Mouse (Mus musculus) kidney, postnatal 0 days (tissue): ENCODE measurements around the gene Jmjd8. TPM values are rescaled to one million over a fixed set of nuclear protein-coding genes. Genes with fewer than 3 reads are reported as not detected.

Experiments used
- ATAC-seq: fragments of 200-750 bp; cut with Nextera tagmentation; replicated peaks from 2 replicates; pipeline ENCODE4 v1.8.0; 2017; ENCODE audit warnings: low read depth, moderate number of reproducible peaks, moderate TSS enrichment, moderate library complexity; ENCODE audit not compliant: low FRiP score
- DNase-seq: peaks from one replicate; pipeline ENCODE4 v3.0.0-alpha.2; 2016; ENCODE audit warnings: low spot score
- H3K27ac ChIP-seq: fragments of 300-500 bp; sonication (generic); 2 replicates; pipeline ENCODE4 v1.5.1; 2014; ENCODE audit warnings: mild to moderate bottlenecking
- H3K27me3 ChIP-seq: fragments of 300-500 bp; sonication (generic); 2 replicates; pipeline ENCODE4 v1.6.1; 2014; ENCODE audit warnings: low read length, mixed read lengths; ENCODE audit not compliant: insufficient read depth
- H3K36me3 ChIP-seq: fragments of 300-500 bp; sonication (generic); 2 replicates; pipeline ENCODE4 v1.6.1; 2014; ENCODE audit warnings: low read length, mixed read lengths; ENCODE audit not compliant: insufficient read depth
- H3K4me1 ChIP-seq: fragments of 300-500 bp; sonication (generic); replicated peaks from 2 replicates; pipeline ENCODE4 v1.6.1; 2014; ENCODE audit warnings: antibody characterized with exemption, low read length, mixed read lengths; ENCODE audit not compliant: insufficient read depth
- H3K4me2 ChIP-seq: fragments of 300-500 bp; sonication (generic); 2 replicates; pipeline ENCODE4 v1.6.1; 2014; ENCODE audit warnings: mild to moderate bottlenecking, low read length, moderate library complexity, mixed read lengths
- H3K4me3 ChIP-seq: fragments of 300-500 bp; sonication (generic); replicated peaks from 2 replicates; pipeline ENCODE4 v1.5.1; 2014; ENCODE audit warnings: low read depth, low read length
- H3K9ac ChIP-seq: fragments of 300-500 bp; sonication (generic); 2 replicates; pipeline ENCODE4 v1.6.1; 2014; ENCODE audit warnings: low read depth, low read length
- H3K9me3 ChIP-seq: fragments of 300-500 bp; sonication (generic); replicated peaks from 2 replicates; pipeline ENCODE4 v1.6.1; 2016; ENCODE audit warnings: low read length, inconsistent platforms, mixed read lengths
- CTCF ChIP-seq: IDR thresholded peaks from 2 replicates; pipeline ENCODE4 v1.5.1; 2016; ENCODE audit warnings: antibody characterized with exemption, low read depth, mild to moderate bottlenecking, moderate library complexity
- WGBS: fragments of 180-500 bp; shearing (Covaris S2); extraction: QIAGEN DNeasy Blood & Tissue Kit; methylation state at CpG from one replicate; pipeline ENCODE4 v1.1.7; 2014; 5-methylcytosine and 5-hydroxymethylcytosine counted together
- polyA plus RNA-seq: library from polyadenylated mRNA; unstranded; fragments of >200 nt; fragmentation: Nextera tagmentation; extraction: Ambion mirVana; gene quantifications from 2 replicates; pipeline ENCODE4 v1.2.1, GENCODE M21; 2015

Jmjd8 gene
- polyA plus RNA-seq, 1 experiment from 2014 or later: 53.1 TPM

DNA sequence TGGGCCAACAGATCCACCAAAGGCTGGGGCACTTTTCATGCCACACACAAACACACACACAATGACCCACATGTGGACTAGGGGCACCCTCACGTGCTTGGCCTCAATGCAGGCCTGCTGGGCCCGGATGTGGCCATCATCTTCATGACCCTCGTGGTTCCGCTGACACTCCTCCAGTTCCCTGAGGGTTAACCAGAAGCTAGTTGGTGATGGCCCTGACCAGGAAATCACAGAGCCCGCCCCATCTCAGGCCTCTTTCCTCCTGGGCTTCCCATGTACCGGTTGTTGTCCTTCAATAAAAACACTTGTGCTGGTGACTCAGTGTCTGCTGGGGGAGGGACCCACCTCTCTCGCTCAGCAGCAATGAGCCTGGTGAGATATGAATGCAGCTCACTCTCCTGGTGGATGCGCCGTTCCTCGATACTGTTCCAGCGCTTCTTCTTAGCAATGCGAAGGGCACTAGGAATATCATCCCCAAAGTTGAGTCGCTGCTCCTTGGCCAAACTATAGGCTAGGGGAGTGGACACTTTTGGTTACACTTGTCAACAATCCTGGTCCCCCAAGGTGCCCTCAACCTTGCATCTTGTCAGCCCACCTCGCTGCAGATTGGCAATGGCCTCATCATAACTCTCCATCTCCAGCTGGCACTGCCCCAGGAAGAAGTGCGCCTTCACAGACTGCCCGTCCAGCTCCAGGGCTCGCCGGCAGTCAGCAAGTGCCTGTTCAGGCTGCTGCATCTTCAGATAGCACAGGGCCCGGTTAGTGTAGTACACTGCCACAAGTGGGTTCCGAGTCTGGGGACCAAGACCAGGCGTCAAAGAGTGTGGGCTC is 3.0 kb downstream of the Jmjd8 start:
- Histone ChIP-seq H3K4me1 (peaks cover 53% of the 10 kb centered on the region), H3K9me3 (no peaks in the 10 kb centered on the region), H3K27ac (peak overlapping the region; percentile 99), H3K9ac (peak overlapping the region; percentile 83), H3K4me2 (peak overlapping the region; percentile 85), H3K36me3 (peaks cover 26% of the 10 kb centered on the region; the same call in 1 of the 2 replicates), H3K4me3 (peak overlapping the region; percentile 81), H3K27me3 (no peaks in the 10 kb centered on the region)
- DNase-seq (no peak), ATAC-seq (no peak)
- TF ChIP-seq CTCF: no peak
- 47% methylated on average over 21 of the region's 21 CpGs for WGBS

GRCm38 (mm10) chr17:25832436-25833290 is 4.0 kb downstream of the Jmjd8 start:
- peak overlapping the region; percentile 92 for H3K4me2 ChIP-seq
- peak overlapping the region; percentile 99 for H3K27ac ChIP-seq
- H3K4me3 ChIP-seq: peak overlapping the region; percentile 81
- H3K9me3 ChIP-seq: no peaks in the 10 kb centered on the region
- ATAC-seq (peak; percentile 87), DNase-seq (peak; percentile 100)
- no peaks in the 10 kb centered on the region for H3K27me3 ChIP-seq
- under 1% methylated on average over 77 of the region's 77 CpGs for WGBS
- no peak for TF ChIP-seq CTCF
- H3K36me3 ChIP-seq: peaks cover 21% of the 10 kb centered on the region; the same call in 1 of the 2 replicates
- H3K9ac ChIP-seq: peak overlapping the region; percentile 83
- peaks cover 59% of the 10 kb centered on the region for H3K4me1 ChIP-seq

- H3K4me3 ChIP-seq: peak within 1 kb of the TSS; percentile 81
- H3K4me2 ChIP-seq: peak within 1 kb of the TSS; percentile 92
- peaks cover 57% of the 10 kb centered on the region for H3K4me1 ChIP-seq
- peak; percentile 74 for ATAC-seq
- H3K27ac ChIP-seq: peak within 1 kb of the TSS; percentile 99
- no peak for TF ChIP-seq CTCF
- 1% methylated on average over 24 of the region's 24 CpGs for WGBS
- H3K36me3 ChIP-seq: peaks cover 21% of the 10 kb centered on the region; the same call in 1 of the 2 replicates
- no peaks in the 10 kb centered on the region for H3K27me3 ChIP-seq
- H3K9ac ChIP-seq: peak within 1 kb of the TSS; percentile 83
- H3K9me3 ChIP-seq: no peaks in the 10 kb centered on the region
- DNase-seq: peak; percentile 98
These were observed 4.6 kb downstream of the Jmjd8 start, which contains the start of gene Stub1 for GRCm38 (mm10) chr17:25833291-25833663. Gene Stub1, minus strand, starts transcription at chr17:25833404.

DNA sequence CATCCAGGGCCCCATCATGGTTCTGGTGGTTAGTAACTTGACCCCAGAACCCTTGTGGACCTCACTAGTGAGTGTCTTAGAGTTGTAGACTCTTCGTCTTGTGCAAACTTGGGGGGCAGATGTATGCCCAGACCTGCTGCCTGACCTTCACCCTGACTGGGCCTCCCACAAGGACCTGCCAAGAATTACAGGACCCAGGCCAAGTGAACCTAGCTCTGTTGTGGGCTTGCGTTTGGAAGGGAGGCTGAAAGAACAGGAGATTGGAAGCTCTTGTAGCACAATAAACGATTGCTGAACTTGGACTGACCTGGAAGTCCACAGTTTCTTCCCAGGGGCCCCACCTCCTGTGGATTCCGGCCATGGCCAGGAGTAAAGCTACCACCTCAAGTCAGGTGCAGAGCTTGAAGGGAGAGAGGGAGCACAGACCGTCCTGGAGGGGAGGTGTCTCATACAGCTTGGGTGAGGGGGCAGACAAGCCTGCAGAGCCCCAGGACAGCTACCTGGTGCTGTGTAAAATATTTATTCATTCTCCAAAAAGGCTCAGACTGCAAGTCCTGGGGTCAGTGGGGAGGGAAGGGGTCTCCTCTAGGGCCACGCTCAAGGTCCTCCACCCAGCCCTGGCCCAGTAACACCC is 5.4 kb downstream of the Jmjd8 start:
- H3K9ac ChIP-seq: peak overlapping the region; percentile 76
- peak; percentile 26 for DNase-seq
- no peaks in the 10 kb centered on the region for H3K9me3 ChIP-seq
- ATAC-seq: no peak
- peak overlapping the region; percentile 99 for H3K27ac ChIP-seq
- peaks cover 54% of the 10 kb centered on the region for H3K4me1 ChIP-seq
- H3K4me2 ChIP-seq: peak overlapping the region; percentile 92
- H3K36me3 ChIP-seq: peaks cover 24% of the 10 kb centered on the region; the same call in 1 of the 2 replicates
- H3K4me3 ChIP-seq: peak overlapping the region; percentile 81
- no peaks in the 10 kb centered on the region for H3K27me3 ChIP-seq
- no peak for TF ChIP-seq CTCF
- 9% methylated on average over 6 of the region's 6 CpGs for WGBS

DNA sequence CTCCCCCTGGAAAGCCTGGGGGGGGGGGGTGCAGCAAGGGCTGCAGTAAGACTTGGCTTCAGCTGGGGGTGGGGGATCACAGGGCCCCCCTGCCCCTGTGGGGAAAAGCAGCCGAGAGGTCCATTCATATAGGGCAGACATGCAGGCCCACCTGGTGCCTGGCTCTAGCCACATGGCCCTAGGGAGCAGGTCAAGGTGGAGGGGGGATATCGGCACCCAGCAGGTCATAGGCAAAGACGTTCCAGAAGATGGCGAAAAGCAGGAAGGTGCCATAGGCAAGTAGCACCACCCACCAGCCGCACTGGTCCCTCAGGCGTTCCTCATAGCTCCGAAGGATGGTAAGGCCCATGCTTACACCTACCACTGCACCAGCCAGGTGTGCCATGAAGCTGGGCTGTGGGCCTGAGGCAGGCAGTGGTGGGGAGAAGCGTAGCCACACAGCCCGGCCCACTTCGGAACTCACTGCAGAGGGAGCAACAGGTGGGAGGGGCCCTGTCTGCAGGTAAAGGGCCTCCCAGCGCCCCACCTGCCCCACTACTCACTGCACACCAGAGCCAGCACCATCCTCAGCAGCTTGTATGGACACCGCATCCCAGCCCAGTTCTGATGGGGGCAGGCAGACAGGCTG is 6.0 kb downstream of the Jmjd8 start:
- DNase-seq (no peak), ATAC-seq (no peak)
- 75% methylated on average over 12 of the region's 12 CpGs for WGBS
- no peak for TF ChIP-seq CTCF
- no peaks in the 10 kb centered on the region for H3K9me3 ChIP-seq
- peak overlapping the region; percentile 92 for H3K4me2 ChIP-seq
- H3K27ac ChIP-seq: peak overlapping the region; percentile 99
- peaks cover 50% of the 10 kb centered on the region for H3K4me1 ChIP-seq
- H3K4me3 ChIP-seq: peak overlapping the region; percentile 81
- H3K27me3 ChIP-seq: no peaks in the 10 kb centered on the region
- H3K9ac ChIP-seq: peak overlapping the region; percentile 76
- H3K36me3 ChIP-seq: peaks cover 30% of the 10 kb centered on the region; the same call in 1 of the 2 replicates
